Mouse (Mus musculus) neural tube, embryonic 14.5 days (tissue): ENCODE results near the gene Armcx2. TPM values are rescaled to one million over a fixed set of nuclear protein-coding genes. Genes with fewer than 3 reads are reported as not detected.
A peak's percentile ranks its signal among the peaks of the same experiment; 100 is the strongest.

Source experiments
- ATAC-seq: fragments of 200-750 bp; cut with Nextera tagmentation; 2 replicates; pipeline ENCODE4 v1.8.0; 2017; ENCODE audit warnings: low read depth, mild to moderate bottlenecking, moderate TSS enrichment, moderate library complexity
- H3K27ac ChIP-seq: fragments of 300-500 bp; sonication (generic); 2 replicates; pipeline ENCODE4 v1.5.1; 2014; ENCODE audit warnings: low read depth, mild to moderate bottlenecking, control low read depth, low read length, moderate library complexity, mixed read lengths
- H3K27me3 ChIP-seq: fragments of 300-500 bp; sonication (generic); 2 replicates; pipeline ENCODE4 v1.6.1; 2014; ENCODE audit warnings: low read length; ENCODE audit not compliant: control insufficient read depth, insufficient read depth
- H3K36me3 ChIP-seq: fragments of 300-500 bp; sonication (generic); 2 replicates; pipeline ENCODE4 v1.6.1; 2014; ENCODE audit warnings: low read length, mixed read lengths; ENCODE audit not compliant: control insufficient read depth, insufficient read depth
- H3K4me1 ChIP-seq: fragments of 300-500 bp; sonication (generic); 2 replicates; pipeline ENCODE4 v1.6.1; 2014; ENCODE audit warnings: low read length; ENCODE audit not compliant: control insufficient read depth, insufficient read depth
- H3K4me2 ChIP-seq: fragments of 300-500 bp; sonication (generic); 2 replicates; pipeline ENCODE4 v1.6.1; 2014; ENCODE audit warnings: mild to moderate bottlenecking, low read depth, low read length, control low read depth
- H3K4me3 ChIP-seq: fragments of 300-500 bp; sonication (generic); 2 replicates; pipeline ENCODE4 v1.5.1; 2014; ENCODE audit warnings: low read depth, low read length, control low read depth, mixed read lengths
- H3K9ac ChIP-seq: fragments of 300-500 bp; sonication (generic); replicated peaks from 2 replicates; pipeline ENCODE4 v1.6.1; 2014; ENCODE audit warnings: low read depth, mild to moderate bottlenecking, control low read depth, low read length, mixed read lengths
- H3K9me3 ChIP-seq: fragments of 300-500 bp; sonication (generic); 2 replicates; pipeline ENCODE4 v1.6.1; 2016; ENCODE audit warnings: low read length; ENCODE audit not compliant: control insufficient read depth
- WGBS: fragments of 180-500 bp; shearing (Covaris S2); extraction: QIAGEN DNeasy Blood & Tissue Kit; methylation state at CpG from one replicate; pipeline ENCODE4 v1.1.7; 2014; 5-methylcytosine and 5-hydroxymethylcytosine counted together
- microRNA-seq: library from miRNA; unstranded; fragments of <30 nt; microRNA quantifications from one replicate; pipeline ENCODE4, GENCODE M21; 2016
- polyA plus RNA-seq: library from polyadenylated mRNA; unstranded; fragments of >200 nt; fragmentation: Nextera tagmentation; extraction: Ambion mirVana; gene quantifications from 2 replicates; pipeline ENCODE4 v1.2.1, GENCODE M21; 2014

Armcx2 gene
- polyA plus RNA-seq, 1 experiment from 2014 or later = 75.4 TPM

GRCm38 (mm10) chrX:134756434-134757292 is 52.4 kb downstream of the Armcx2 start, which contains the start of gene Armcx3:
Armcx3 (plus strand) TSS chrX:134756595.
- Histone ChIP-seq H3K4me2 (peak within 1 kb of the TSS; percentile 43), H3K27me3 (no peaks in the 10 kb centered on the region), H3K4me3 (peak within 1 kb of the TSS; percentile 52), H3K9ac (peak within 1 kb of the TSS; percentile 68), H3K36me3 (no peaks in the 10 kb centered on the region), H3K27ac (peak within 1 kb of the TSS; percentile 66), H3K4me1 (no peaks in the 10 kb centered on the region), H3K9me3 (no peaks in the 10 kb centered on the region)
- 20% methylated on average over 36 of the region's 46 CpGs for WGBS
- ATAC-seq = peak; percentile 92

Small RNA genes lying within 50 kb of the gene (microRNA-seq; reads per million reads assigned to microRNA genes)
- not detected for gene Mir7093

Other genes with a start within 250 kb of the Armcx2 start
- 0.20 and 0.80 TPM in 2 replicates for gene Btk, start 225.7 kb downstream of the Armcx2 start, polyA plus RNA-seq
- gene Rpl36a, start 223.6 kb downstream of the Armcx2 start, polyA plus RNA-seq = 181 and 189 TPM in 2 replicates
- 2.3 and 3.2 TPM in 2 replicates for gene Gla, start 208.1 kb downstream of the Armcx2 start, polyA plus RNA-seq
- 88.0 and 129 TPM in 2 replicates for gene Hnrnph2, start 208.0 kb downstream of the Armcx2 start, polyA plus RNA-seq
- gene Armcx4, start 122.7 kb downstream of the Armcx2 start, polyA plus RNA-seq = 6.0 and 7.1 TPM in 2 replicates
- 85.4 and 94.6 TPM in 2 replicates for gene Armcx1, start 91.3 kb downstream of the Armcx2 start, polyA plus RNA-seq
- gene Armcx6, start 57.8 kb downstream of the Armcx2 start, polyA plus RNA-seq = 36.6 and 37.0 TPM in 2 replicates
- 95.3 and 100 TPM in 2 replicates for gene Armcx3, start 52.6 kb downstream of the Armcx2 start, polyA plus RNA-seq
- gene Nxf2, start 155.5 kb upstream of the Armcx2 start, polyA plus RNA-seq = 0.11 and 0.12 TPM in 2 replicates
- gene Zmat1, start 200.0 kb upstream of the Armcx2 start, polyA plus RNA-seq = 10.1 and 11.0 TPM in 2 replicates